Mouse (Mus musculus) forebrain, embryonic 11.5 days (tissue): ENCODE measurements around the gene Lekr1. TPM values are rescaled to one million over a fixed set of nuclear protein-coding genes. Genes with fewer than 3 reads are reported as not detected.

Experiments used
- ATAC-seq: fragments of 200-750 bp; cut with Nextera tagmentation; replicated peaks from 2 replicates; pipeline ENCODE4 v1.8.0; 2017; ENCODE audit warnings: moderate TSS enrichment; ENCODE audit not compliant: low FRiP score
- DNase-seq: peaks from one replicate; pipeline ENCODE4 v3.0.0-alpha.2; 2017; ENCODE audit warnings: low spot score
- H3K27ac ChIP-seq: fragments of 300-500 bp; sonication (generic); 2 replicates; pipeline ENCODE4 v1.5.1; 2014; ENCODE audit warnings: low read depth, low read length
- H3K27me3 ChIP-seq: fragments of 300-500 bp; sonication (generic); 2 replicates; pipeline ENCODE4 v1.6.1; 2014; ENCODE audit warnings: mild to moderate bottlenecking, low read length, mixed read lengths; ENCODE audit not compliant: control insufficient read depth, insufficient read depth
- H3K36me3 ChIP-seq: fragments of 300-500 bp; sonication (generic); 2 replicates; pipeline ENCODE4 v1.6.1; 2014; ENCODE audit warnings: mild to moderate bottlenecking, low read length, moderate library complexity, mixed read lengths; ENCODE audit not compliant: control insufficient read depth, insufficient read depth
- H3K4me1 ChIP-seq: fragments of 300-500 bp; sonication (generic); replicated peaks from 2 replicates; pipeline ENCODE4 v1.6.1; 2014; ENCODE audit warnings: low read length, mixed read lengths; ENCODE audit not compliant: control insufficient read depth, insufficient read depth
- H3K4me2 ChIP-seq: fragments of 300-500 bp; sonication (generic); 2 replicates; pipeline ENCODE4 v1.6.1; 2014; ENCODE audit warnings: low read depth, mild to moderate bottlenecking, low read length, moderate library complexity, mixed read lengths; ENCODE audit not compliant: severe bottlenecking
- H3K4me3 ChIP-seq: fragments of 300-500 bp; sonication (generic); 2 replicates; pipeline ENCODE4 v1.5.1; 2014; ENCODE audit warnings: low read depth, low read length
- H3K9ac ChIP-seq: fragments of 300-500 bp; sonication (generic); 2 replicates; pipeline ENCODE4 v1.6.1; 2014; ENCODE audit warnings: low read length
- H3K9me3 ChIP-seq: fragments of 300-500 bp; sonication (generic); 2 replicates; pipeline ENCODE4 v1.6.1; 2016; ENCODE audit warnings: low read length, mixed read lengths; ENCODE audit not compliant: control insufficient read depth
- WGBS: fragments of 180-500 bp; shearing (Covaris S2); extraction: QIAGEN DNeasy Blood & Tissue Kit; methylation state at CpG from one replicate; pipeline ENCODE4 v1.1.7; 2014; 5-methylcytosine and 5-hydroxymethylcytosine counted together
- polyA plus RNA-seq: library from polyadenylated mRNA; unstranded; fragments of >200 nt; fragmentation: Nextera tagmentation; extraction: Ambion mirVana; gene quantifications from 2 replicates; pipeline ENCODE4 v1.2.1, GENCODE M21; 2014

Lekr1 gene
- polyA plus RNA-seq, 1 experiment from 2014 or later: 6.4 TPM

GRCm38 (mm10) chr3:65648913-65649312, 17.1 kb upstream of the Lekr1 start:
- Histone ChIP-seq H3K9me3 (no peaks in the 10 kb centered on the region), H3K36me3 (no peaks in the 10 kb centered on the region), H3K9ac (no peak overlapping the region), H3K4me1 (no peaks in the 10 kb centered on the region), H3K27ac (no peak overlapping the region), H3K4me2 (no peak overlapping the region), H3K4me3 (no peak overlapping the region), H3K27me3 (no peaks in the 10 kb centered on the region; the same call in 1 of the 2 replicates)
- ATAC-seq (no peak; the same call in 1 of the 2 replicates), DNase-seq (no peak)
- WGBS: 25% methylated on average over 1 of the region's 1 CpGs

GRCm38 (mm10) chr3:65650156-65650815, 15.7 kb upstream of the Lekr1 start:
- 67% methylated on average over 7 of the region's 7 CpGs for WGBS
- Histone ChIP-seq H3K36me3 (no peaks in the 10 kb centered on the region), H3K27me3 (peaks cover 3% of the 10 kb centered on the region; the same call in 1 of the 2 replicates), H3K9ac (no peak overlapping the region), H3K27ac (no peak overlapping the region), H3K4me2 (no peak overlapping the region), H3K4me1 (no peaks in the 10 kb centered on the region), H3K9me3 (no peaks in the 10 kb centered on the region), H3K4me3 (no peak overlapping the region)
- ATAC-seq (no peak), DNase-seq (no peak)

GRCm38 (mm10) chr3:65654541-65655206, 11.4 kb upstream of the Lekr1 start:
- no peak for ATAC-seq
- no peaks in the 10 kb centered on the region for H3K36me3 ChIP-seq
- H3K27me3 ChIP-seq: peaks cover 12% of the 10 kb centered on the region
- H3K4me1 ChIP-seq: peaks cover 9% of the 10 kb centered on the region
- WGBS: 78% methylated on average over 10 of the region's 10 CpGs
- H3K9ac ChIP-seq: no peak overlapping the region
- no peak for DNase-seq
- H3K4me3 ChIP-seq: no peak overlapping the region
- no peak overlapping the region for H3K4me2 ChIP-seq
- H3K27ac ChIP-seq: no peak overlapping the region
- H3K9me3 ChIP-seq: no peaks in the 10 kb centered on the region

GRCm38 (mm10) chr3:65656451-65656850, 9.6 kb upstream of the Lekr1 start:
- H3K9me3 ChIP-seq: no peaks in the 10 kb centered on the region
- no peaks in the 10 kb centered on the region for H3K36me3 ChIP-seq
- peaks cover 9% of the 10 kb centered on the region for H3K4me1 ChIP-seq
- DNase-seq: no peak
- 59% methylated on average over 7 of the region's 7 CpGs for WGBS
- no peak overlapping the region for H3K27ac ChIP-seq
- H3K4me2 ChIP-seq: no peak overlapping the region
- peaks cover 12% of the 10 kb centered on the region for H3K27me3 ChIP-seq
- H3K4me3 ChIP-seq: no peak overlapping the region
- no peak overlapping the region for H3K9ac ChIP-seq
- ATAC-seq: no peak

DNA sequence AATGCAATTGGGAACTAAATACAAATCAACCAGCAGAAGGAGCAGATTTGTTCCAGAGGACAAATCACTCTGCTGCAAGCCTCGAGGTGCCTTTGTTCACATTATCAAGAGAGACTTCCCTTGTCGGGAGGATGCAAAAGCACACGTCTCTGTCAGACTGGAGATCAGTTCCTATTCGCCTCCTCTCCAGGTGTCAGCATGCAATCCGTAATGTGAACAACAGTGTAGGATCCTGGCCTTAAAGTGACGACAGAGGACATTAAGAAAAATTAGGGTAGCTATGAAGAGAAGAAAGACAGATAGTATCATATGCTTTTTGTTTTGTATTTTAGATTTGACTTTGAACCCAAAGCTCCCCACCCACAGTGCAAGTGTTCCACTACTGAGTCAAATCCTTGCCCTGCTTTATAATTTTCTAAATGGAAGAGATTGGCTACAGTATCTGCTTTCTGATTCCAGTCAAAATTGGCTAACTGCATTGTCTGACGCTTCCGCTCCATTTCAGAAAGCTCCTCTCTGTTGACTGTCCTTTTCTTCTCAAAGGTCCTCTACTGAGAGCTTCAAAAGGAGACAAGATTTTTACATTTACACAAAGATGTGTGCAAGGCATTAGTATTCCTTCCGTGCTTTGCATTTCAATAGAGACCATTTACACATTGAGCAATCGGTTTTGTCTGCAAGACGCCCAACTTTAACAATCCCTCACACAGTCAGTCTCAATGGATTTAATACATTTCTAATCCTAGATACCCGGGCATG, 8.9 kb upstream of the Lekr1 start:
- WGBS: 8% methylated on average over 12 of the region's 12 CpGs
- H3K36me3 ChIP-seq: no peaks in the 10 kb centered on the region
- no peak overlapping the region for H3K27ac ChIP-seq
- DNase-seq: no peak
- H3K4me2 ChIP-seq: no peak overlapping the region; the same call in 1 of the 2 replicates
- H3K27me3 ChIP-seq: peaks cover 12% of the 10 kb centered on the region
- peaks cover 9% of the 10 kb centered on the region for H3K4me1 ChIP-seq
- H3K9ac ChIP-seq: no peak overlapping the region
- ATAC-seq: no peak
- H3K4me3 ChIP-seq: no peak overlapping the region
- no peaks in the 10 kb centered on the region for H3K9me3 ChIP-seq

DNA sequence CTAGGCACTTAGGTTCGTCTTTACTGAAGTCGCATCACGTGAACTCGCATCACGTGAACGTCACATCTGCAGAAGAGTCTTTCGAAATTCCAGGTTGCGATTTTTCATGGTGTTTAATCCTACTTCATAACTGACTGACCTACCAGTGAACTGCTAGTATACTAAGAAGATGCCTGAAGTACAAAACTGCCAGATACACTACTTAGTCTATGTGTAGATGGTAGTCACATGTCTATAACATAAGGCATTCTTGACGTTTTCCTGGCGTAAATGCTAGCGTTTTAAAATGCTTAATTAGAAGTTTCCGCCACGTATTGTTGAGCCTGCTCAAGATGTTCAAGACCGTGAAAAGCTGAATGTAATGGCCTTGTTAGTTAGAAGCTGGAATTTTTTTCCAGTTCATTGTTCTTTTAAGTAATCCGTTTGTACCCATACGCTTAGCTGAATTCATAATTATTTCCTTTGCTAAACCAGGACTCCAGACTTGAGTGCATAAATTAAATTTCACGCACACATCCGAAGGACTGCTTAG, 7.9 kb upstream of the Lekr1 start:
- Histone ChIP-seq H3K36me3 (no peaks in the 10 kb centered on the region), H3K4me3 (peak overlapping the region; percentile 52), H3K9ac (peak overlapping the region; percentile 71), H3K4me1 (peaks cover 9% of the 10 kb centered on the region), H3K27me3 (peaks cover 12% of the 10 kb centered on the region), H3K4me2 (peak overlapping the region; percentile 95), H3K9me3 (no peaks in the 10 kb centered on the region), H3K27ac (no peak overlapping the region)
- DNase-seq: no peak
- 3% methylated on average over 18 of the region's 18 CpGs for WGBS
- peak; percentile 35 for ATAC-seq

- no peak overlapping the region for H3K27ac ChIP-seq
- H3K9ac ChIP-seq: peak overlapping the region; percentile 71
- H3K4me2 ChIP-seq: peak overlapping the region; percentile 95
- peaks cover 9% of the 10 kb centered on the region for H3K4me1 ChIP-seq
- H3K4me3 ChIP-seq: peak overlapping the region; percentile 52
- no peaks in the 10 kb centered on the region for H3K9me3 ChIP-seq
- under 1% methylated on average over 72 of the region's 72 CpGs for WGBS
- DNase-seq: peak; percentile 86
- peak; percentile 81 for ATAC-seq
- no peaks in the 10 kb centered on the region for H3K36me3 ChIP-seq
- H3K27me3 ChIP-seq: peaks cover 12% of the 10 kb centered on the region
Measured at GRCm38 (mm10) chr3:65658721-65659619, 7.1 kb upstream of the Lekr1 start.

DNA sequence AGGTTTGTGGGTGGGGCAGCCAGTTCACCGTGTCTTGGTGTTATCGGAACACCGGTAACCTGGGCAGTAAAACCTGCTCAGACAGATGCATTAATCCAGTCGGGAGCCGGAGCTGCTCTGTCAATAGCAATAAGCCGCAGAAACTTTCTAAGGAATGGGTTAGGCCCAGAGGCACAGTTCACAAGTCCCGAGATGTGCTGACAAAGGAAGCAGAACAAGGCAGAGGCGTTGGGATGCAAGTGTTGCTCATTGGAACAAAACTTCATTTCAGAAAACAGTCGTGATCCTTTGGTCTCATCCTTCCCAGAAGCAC, 6.5 kb upstream of the Lekr1 start:
- Histone ChIP-seq H3K9me3 (no peaks in the 10 kb centered on the region), H3K4me1 (peaks cover 9% of the 10 kb centered on the region), H3K27ac (no peak overlapping the region), H3K27me3 (peaks cover 12% of the 10 kb centered on the region), H3K9ac (peak overlapping the region; percentile 71), H3K4me3 (peak overlapping the region; percentile 52), H3K36me3 (no peaks in the 10 kb centered on the region), H3K4me2 (peak overlapping the region; percentile 95)
- no peak for ATAC-seq
- 2% methylated on average over 9 of the region's 9 CpGs for WGBS
- no peak for DNase-seq
